Mouse (Mus musculus): ENCODE results near the gene Bmyc. TPM values are rescaled to one million over a fixed set of nuclear protein-coding genes. Genes with fewer than 3 reads are reported as not detected.

Bmyc gene
- total and polyA plus RNA-seq, 3 experiments: not detected

DNA sequence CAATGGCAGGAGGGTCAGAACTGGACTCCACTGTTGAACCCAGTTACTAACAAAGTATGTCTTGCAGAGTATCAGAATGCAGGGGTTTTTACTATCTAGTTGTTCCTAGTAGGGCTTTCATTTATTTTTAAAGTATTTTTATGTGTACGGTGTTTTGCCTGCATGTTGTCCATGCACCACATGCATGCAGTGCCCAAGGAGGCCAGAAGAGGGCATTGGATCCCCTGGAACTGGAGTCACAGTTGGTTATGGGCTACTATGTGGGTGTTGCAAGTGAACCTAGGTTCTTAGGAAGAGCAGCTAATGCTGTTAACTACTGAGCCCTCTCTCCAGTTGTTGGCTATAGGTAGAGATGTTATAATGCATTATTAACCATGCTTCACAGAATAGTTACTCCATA lies 43.0 kb upstream of the Bmyc start:
- Histone ChIP-seq H3K9me3 (replicated peaks; ENCODE audit: insufficient read depth, low read length) (no peaks in the 10 kb centered on the region), H3K27me3 (ENCODE audit: control insufficient read depth in 1 of 2, insufficient read depth in 2 of 2, low read length in 2 of 2) (peaks cover 3 to 12% of the 10 kb centered on the region in 2 experiments), H3K9ac (ENCODE audit: control insufficient read depth, low read depth, low read length, poor library complexity, severe bottlenecking) (no peak overlapping the region), H3K4me1 (ENCODE audit: control insufficient read depth in 1 of 2, insufficient read depth in 2 of 2, low read length in 2 of 2) (no peaks in the 10 kb centered on the region), H3K27ac (ENCODE audit: control insufficient read depth, low read depth, low read length) (no peak overlapping the region), H3K4me3 (ENCODE audit: control insufficient read depth in 1 of 2, insufficient read depth in 1 of 2, low read depth in 2 of 2, low read length in 2 of 2) (no peak overlapping the region), H3K79me2 (ENCODE audit: control insufficient read depth, insufficient read depth, low read length, poor library complexity) (no peaks in the 10 kb centered on the region), H3K36me3 (ENCODE audit: control insufficient read depth in 1 of 2, insufficient read depth in 2 of 2, low read length in 2 of 2) (no peaks in the 10 kb centered on the region)
- DNase-seq (ENCODE audit: low read depth, low spot score): peak; percentile 49
- TF ChIP-seq SMC3 (IDR thresholded peaks at IDR 0.05; ENCODE audit: low read depth, low read length): peak; percentile 42
- TF ChIP-seq RAD21 (IDR thresholded peaks at IDR 0.05; ENCODE audit: low read depth, low read length): peak; percentile 47
- TF ChIP-seq CHD1 (IDR thresholded peaks at IDR 0.05; ENCODE audit: low read depth, low read length): no peak
- TF ChIP-seq NRF1 (IDR thresholded peaks at IDR 0.05; ENCODE audit: insufficient read depth, low read depth, low read length, poor library complexity, severe bottlenecking): no peak
- TF ChIP-seq SIN3A (IDR thresholded peaks at IDR 0.05; ENCODE audit: low read length): no peak
- TF ChIP-seq CTCF (IDR thresholded peaks at IDR 0.05 in 2 of 3, conservative IDR thresholded peaks at IDR 0.05 in 1 of 3; ENCODE audit: control insufficient read depth in 1 of 3, insufficient read depth in 1 of 3, low read depth in 2 of 3, low read length in 3 of 3, poor library complexity in 1 of 3, severe bottlenecking in 1 of 3): peak; percentile 60 to 73 (median 69)
- no peak for TF ChIP-seq USF1 (IDR thresholded peaks at IDR 0.05; ENCODE audit: low read depth, low read length)
- no peak for TF ChIP-seq ZMIZ1 (IDR thresholded peaks at IDR 0.05; ENCODE audit: low read depth, low read length)
- no peak for TF ChIP-seq ZKSCAN1 (IDR thresholded peaks at IDR 0.05; ENCODE audit: low read depth, low read length)
- TF ChIP-seq MXI1 (IDR thresholded peaks at IDR 0.05; ENCODE audit: low read depth, low read length): no peak
- no peak for TF ChIP-seq GATA1 (IDR thresholded peaks at IDR 0.05; ENCODE audit: low read depth, low read length)
- no peak for TF ChIP-seq E2F4 (IDR thresholded peaks at IDR 0.05; ENCODE audit: borderline replicate concordance, low read depth, low read length)
- TF ChIP-seq TCF12 (IDR thresholded peaks at IDR 0.05; ENCODE audit: low read depth, low read length): no peak
- no peak for TF ChIP-seq ELF1 (IDR thresholded peaks at IDR 0.05; ENCODE audit: low read depth, low read length)
- TF ChIP-seq HCFC1 (IDR thresholded peaks at IDR 0.05; ENCODE audit: low read depth, low read length): no peak

DNA sequence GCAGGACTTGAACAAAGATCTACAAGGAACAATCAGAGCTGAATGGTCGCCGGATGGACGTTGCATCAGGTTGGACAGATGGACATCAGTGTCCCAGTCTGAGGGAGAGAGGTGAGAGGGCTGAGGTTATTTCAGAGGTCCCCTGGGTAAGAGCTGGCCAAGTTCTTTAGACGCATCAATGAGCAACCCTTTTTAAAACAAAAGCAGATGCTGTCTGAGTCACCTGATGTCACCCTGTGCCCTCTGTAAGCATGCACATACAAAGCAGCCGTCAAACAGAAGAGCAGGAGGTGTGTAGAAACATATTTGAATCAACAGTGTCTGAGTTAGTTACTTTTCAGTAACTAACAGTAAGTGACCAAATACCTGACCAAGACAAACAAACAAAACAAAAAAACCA lies 42.4 kb upstream of the Bmyc start:
- TF ChIP-seq TCF12 (IDR thresholded peaks at IDR 0.05; ENCODE audit: low read depth, low read length) (no peak), ELF1 (IDR thresholded peaks at IDR 0.05; ENCODE audit: low read depth, low read length) (no peak), MXI1 (IDR thresholded peaks at IDR 0.05; ENCODE audit: low read depth, low read length) (no peak), RAD21 (IDR thresholded peaks at IDR 0.05; ENCODE audit: low read depth, low read length) (no peak), POLR2AphosphoS2 (IDR thresholded peaks at IDR 0.05; ENCODE audit: low read length) (no peak), RCOR1 (IDR thresholded peaks at IDR 0.05; ENCODE audit: low read depth, low read length) (no peak), POLR2AphosphoS5 (IDR thresholded peaks at IDR 0.05; ENCODE audit: borderline replicate concordance, low read depth, low read length) (no peak), ZMIZ1 (IDR thresholded peaks at IDR 0.05; ENCODE audit: low read depth, low read length) (no peak), BHLHE40 (IDR thresholded peaks at IDR 0.05; ENCODE audit: borderline replicate concordance, low read depth, low read length) (no peak), MAZ (IDR thresholded peaks at IDR 0.05; ENCODE audit: low read depth, low read length) (no peak), USF2 (IDR thresholded peaks at IDR 0.05; ENCODE audit: borderline replicate concordance in 1 of 2, insufficient read depth in 1 of 2, low read depth in 1 of 2, low read length in 2 of 2) (no peak), USF1 (IDR thresholded peaks at IDR 0.05; ENCODE audit: low read depth, low read length) (no peak), MAX (IDR thresholded peaks at IDR 0.05; ENCODE audit: low read length) (no peak)
- H3K36me3 ChIP-seq (ENCODE audit: control insufficient read depth in 1 of 2, insufficient read depth in 2 of 2, low read length in 2 of 2): no peaks in the 10 kb centered on the region
- H3K27ac ChIP-seq (ENCODE audit: control insufficient read depth, low read depth, low read length): no peak overlapping the region
- no peak overlapping the region for H3K9ac ChIP-seq (ENCODE audit: control insufficient read depth, low read depth, low read length, poor library complexity, severe bottlenecking)
- H3K4me3 ChIP-seq (ENCODE audit: control insufficient read depth in 1 of 2, insufficient read depth in 1 of 2, low read depth in 2 of 2, low read length in 2 of 2): no peak overlapping the region
- H3K4me1 ChIP-seq (ENCODE audit: control insufficient read depth in 1 of 2, insufficient read depth in 2 of 2, low read length in 2 of 2): no peaks in the 10 kb centered on the region
- peaks cover 3 to 12% of the 10 kb centered on the region in 2 experiments for H3K27me3 ChIP-seq (ENCODE audit: control insufficient read depth in 1 of 2, insufficient read depth in 2 of 2, low read length in 2 of 2)
- H3K79me2 ChIP-seq (ENCODE audit: control insufficient read depth, insufficient read depth, low read length, poor library complexity): no peaks in the 10 kb centered on the region
- H3K9me3 ChIP-seq (replicated peaks; ENCODE audit: insufficient read depth, low read length): no peaks in the 10 kb centered on the region
- no peak for DNase-seq (ENCODE audit: low read depth, low spot score)

Data from MEL (cell line).